Mouse (Mus musculus): ENCODE data around the gene Pakap. TPM values are rescaled to one million over a fixed set of nuclear protein-coding genes. Genes with fewer than 3 reads are reported as not detected.

Gene Pakap
- total RNA-seq, 2 experiments from 2014 or later: not detected

DNA sequence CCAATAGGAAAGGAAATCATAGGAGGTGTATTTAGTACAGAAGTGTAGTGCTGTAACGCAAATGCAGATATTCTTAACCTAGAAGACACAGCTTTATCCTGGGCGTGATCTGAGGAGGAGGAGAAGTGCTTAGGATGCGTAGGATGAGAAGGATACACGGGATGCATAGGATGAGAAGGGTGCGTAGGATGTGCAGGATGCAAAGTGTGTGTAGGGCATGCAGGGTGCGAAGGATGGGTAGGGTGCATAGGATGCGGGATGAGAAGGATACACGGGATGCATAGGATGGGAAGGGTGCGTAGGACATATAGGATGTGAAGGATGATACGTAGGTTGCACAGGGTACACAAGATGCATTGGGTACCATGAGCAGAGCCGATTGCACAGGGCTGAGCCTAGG, 129.0 kb downstream of the Pakap start:
- ATAC-seq (replicated peaks; ENCODE audit: low FRiP score, poor library complexity, severe bottlenecking): no peak

DNA sequence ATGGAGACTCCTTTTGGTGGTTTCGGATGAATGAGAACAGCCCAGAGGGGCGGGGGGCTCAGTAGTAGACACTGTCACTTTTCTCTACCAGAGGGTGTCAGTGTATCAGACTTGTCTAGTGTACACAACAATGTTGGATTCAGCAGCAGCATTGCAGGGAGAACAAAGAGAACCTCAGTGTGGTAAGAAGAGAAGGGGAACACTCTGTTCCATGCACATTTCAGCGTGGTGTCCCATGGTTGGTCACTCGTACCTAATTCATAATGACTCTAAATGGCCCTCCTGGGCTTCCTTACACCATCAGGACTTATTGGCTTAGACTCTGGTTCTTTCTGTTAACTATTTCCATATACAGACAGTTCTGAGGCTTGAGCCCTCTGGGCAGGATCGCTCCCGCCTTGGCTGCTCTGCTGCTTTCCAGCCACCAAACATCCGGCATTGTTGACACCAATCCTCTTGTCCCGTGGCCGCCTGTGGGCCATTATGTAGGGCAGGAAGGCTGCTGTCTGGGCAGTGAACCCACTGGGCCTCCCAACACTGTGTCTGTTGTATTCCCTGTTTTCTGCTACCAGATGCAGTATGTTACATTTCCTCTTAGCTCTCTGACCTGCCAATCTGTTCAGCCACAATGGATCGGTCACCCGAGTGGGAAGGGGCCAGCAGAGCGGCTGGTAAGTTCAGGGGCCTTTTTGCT, 130.1 kb downstream of the Pakap start:
- ATAC-seq (replicated peaks; ENCODE audit: low FRiP score, poor library complexity, severe bottlenecking): no peak

DNA sequence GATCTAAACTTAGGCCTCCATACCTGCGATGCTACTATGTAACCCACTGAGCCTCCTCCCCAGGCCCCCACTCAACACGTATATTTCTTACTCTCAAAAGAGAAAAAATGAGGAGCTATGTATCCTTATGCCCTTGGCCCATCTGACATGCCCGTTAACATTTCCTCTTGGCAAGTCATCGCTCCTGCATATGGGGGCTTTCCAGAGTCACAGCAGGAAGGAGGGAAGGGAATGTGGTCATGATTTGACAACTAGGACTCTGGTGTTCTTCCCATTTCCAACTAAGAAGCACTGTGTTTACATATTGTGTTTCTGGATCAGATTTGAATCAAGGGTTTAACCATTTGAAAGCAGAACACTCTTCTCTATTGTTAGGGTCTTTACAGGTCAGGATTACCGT, 133.6 kb downstream of the Pakap start:
- no peak for ATAC-seq (replicated peaks; ENCODE audit: low FRiP score, poor library complexity, severe bottlenecking)

DNA sequence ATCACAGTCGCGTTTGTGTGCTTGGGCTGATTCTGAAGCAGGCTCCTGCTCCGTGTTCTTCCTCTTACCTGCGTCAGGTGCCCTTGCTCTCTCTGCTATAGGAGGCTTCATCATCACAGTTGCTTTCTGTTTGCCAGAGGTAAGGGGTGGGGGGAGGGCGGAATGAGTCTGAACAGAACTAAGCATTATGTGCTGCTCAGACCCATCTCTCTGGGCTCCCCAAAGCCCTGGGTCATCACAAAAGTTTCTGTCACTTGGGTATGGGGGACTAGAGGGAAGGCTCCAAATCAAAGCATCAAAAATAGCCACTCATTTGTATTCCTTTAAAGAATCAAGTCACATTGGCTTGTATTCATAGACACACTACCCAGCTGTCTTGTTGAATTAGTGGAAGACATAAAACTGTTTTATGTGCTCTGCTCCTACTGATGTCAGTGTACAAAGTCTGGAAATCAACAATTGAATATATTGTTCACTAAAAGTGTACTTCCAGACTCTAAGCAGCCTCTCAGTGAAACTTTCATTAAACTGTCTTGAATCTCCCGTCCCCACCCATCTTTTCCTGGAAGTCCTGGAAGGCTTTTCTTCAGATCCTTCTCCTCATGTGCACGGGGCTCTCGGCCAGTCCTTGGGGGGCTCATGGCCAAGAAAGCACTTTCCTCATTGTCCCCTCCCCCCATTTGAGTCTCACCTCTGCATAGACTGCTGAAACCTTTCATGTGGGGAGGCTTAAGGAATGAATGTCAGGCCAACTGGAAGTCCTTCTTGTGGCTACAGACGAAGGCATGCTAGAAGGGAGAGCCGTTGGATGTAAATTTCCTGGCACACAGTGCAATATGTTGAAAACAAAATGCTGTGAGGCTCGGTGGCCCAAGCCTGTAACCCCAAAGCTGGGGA, 135.8 kb downstream of the Pakap start:
- no peak for ATAC-seq (replicated peaks; ENCODE audit: low FRiP score, poor library complexity, severe bottlenecking)

DNA sequence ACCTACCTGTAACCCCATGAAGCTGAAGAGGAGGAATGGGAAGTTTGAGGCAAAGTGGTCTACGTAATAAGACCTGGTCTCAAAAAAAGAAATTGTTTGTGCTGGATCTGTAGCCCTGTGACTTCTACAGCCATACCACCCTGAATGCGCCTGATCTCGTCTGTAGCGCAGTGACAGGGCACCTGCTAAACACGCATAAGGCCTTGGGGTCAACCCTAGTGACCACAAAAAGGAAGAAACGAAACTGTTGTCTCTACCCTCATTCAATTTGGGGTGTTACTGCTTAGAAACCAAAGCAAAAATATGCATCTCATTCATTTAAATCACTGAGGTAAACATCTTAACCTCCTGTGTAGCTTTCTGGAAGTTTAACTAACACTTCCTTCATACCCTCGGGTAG, 136.6 kb downstream of the Pakap start:
- ATAC-seq (replicated peaks; ENCODE audit: low FRiP score, poor library complexity, severe bottlenecking): no peak

DNA sequence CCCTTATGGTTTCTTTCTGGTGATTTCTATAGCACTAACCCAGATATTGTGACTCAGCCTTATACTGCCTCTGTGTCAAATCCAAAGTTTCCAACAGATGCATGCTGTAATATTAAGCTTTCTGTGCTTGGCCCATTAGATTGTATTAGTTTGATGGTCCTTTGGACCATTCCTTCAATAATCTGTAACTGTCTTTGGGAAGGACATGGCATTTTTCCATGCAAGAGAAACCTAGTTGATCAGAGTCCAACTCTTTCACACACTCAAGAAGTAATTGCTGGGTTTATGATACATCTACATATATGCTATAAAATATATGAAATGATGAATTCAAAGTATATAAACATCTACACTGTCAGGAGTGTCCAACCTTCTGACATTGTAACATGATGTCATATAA, 147.9 kb downstream of the Pakap start:
- ATAC-seq (replicated peaks; ENCODE audit: low FRiP score, poor library complexity, severe bottlenecking): no peak

DNA sequence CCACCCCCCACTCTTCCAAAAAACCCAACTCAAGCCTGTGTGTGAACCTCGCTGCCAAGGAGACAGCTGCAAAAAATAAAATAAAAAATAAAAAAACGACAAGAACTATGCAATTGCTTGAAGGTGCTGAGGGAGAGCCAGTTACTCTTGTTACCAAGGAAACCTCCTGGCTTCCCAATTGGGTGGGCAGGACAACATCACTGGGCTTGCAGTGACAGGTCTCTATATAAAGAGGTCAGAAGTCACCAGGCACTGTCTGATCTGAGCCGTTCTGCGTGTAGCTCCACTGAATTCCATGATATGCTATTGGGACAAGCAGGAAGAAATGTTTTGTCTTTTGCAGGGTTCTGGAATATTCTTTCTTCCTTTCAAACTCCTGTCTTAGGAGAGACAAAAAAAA, 148.8 kb downstream of the Pakap start:
- ATAC-seq (replicated peaks; ENCODE audit: low FRiP score, poor library complexity, severe bottlenecking): no peak

DNA sequence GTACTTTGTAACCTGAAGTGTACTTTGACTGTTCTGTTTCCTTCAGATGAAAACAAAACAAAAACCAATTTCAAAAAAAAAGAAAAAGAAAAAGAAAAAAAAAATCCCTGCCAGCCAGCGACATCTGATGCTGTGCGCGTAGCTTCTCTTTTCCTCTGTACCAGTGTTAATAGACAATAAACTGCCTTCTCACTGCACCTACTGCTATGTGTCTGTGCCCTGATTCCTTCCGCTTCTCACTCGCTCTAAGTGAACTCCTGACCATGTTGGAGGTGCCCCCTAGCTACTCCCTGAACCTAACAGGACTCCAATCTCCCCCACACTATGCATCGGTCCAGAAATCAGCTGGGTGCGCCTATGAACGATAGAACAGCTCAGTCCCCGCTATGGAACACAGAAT, 149.4 kb downstream of the Pakap start, which contains the start of gene Akap2:
Akap2 (plus strand) TSS at position 304 of the 400 bp plus-strand sequence.
- no peak for ATAC-seq (replicated peaks; ENCODE audit: low FRiP score, poor library complexity, severe bottlenecking)

DNA sequence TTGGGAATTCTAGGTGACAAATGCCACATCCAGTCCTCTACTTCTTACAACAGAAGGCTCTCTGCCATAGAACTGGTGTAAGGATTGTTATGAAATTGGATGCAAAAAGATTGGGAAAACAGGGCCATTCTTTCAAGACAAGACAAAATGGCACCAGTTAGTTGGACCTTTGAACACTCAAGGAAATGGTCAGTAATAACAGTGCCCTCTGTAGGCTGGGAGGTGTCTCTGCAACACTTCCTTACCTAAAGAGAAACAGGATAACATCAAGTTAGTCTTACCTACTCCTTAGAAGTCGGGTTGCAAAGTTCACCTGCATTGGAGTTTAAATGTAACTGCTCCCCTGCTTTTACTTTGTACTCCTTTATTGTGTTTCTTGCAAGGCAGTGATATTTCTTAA, 151.4 kb downstream of the Pakap start:
- ATAC-seq (replicated peaks; ENCODE audit: low FRiP score, poor library complexity, severe bottlenecking): no peak

DNA sequence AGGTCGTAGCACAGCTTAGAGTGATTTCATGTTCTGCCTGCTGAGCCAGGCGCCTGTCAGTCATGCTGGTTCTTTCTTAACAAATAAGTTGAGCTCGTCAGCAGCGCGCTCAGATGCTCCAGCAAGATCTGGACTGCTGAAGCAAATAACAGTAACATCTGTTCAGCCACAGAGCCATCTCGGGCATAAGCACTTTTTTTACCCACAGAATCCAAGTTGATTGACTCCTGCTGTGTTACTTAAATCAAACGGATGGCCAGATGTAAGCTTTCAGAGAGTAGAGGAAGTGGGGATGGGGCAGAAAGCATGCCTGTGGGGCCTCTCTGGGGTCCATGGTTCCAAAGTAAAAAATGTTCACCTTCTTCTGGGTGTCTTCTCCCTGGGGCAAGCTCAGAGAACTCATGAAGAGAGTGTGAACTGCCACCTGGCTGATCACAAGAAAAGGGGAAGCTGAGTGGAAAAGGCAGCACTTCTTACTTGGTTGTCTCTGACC, 152.9 kb downstream of the Pakap start:
- no peak for ATAC-seq (replicated peaks; ENCODE audit: low FRiP score, poor library complexity, severe bottlenecking)

DNA sequence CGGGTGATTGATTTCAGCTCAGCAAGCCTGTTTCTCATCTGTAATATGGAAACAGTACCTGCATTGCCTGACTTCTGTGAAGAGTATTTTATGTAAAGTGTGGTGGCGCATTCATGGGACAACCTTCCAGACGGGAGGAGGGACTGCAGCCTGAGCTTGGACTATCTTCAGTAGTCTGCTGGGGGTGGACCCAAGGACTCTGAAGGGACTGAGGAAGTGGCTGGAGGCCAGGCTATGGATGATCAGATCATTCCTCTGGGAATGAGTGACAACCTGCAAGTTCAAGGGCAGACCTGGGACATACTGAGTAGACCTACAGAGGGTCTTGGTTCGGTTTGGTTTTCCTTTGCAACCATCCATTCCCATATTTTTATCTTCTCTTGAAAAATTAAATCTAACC, 154.3 kb downstream of the Pakap start:
- ATAC-seq (replicated peaks; ENCODE audit: low FRiP score, poor library complexity, severe bottlenecking): no peak

DNA sequence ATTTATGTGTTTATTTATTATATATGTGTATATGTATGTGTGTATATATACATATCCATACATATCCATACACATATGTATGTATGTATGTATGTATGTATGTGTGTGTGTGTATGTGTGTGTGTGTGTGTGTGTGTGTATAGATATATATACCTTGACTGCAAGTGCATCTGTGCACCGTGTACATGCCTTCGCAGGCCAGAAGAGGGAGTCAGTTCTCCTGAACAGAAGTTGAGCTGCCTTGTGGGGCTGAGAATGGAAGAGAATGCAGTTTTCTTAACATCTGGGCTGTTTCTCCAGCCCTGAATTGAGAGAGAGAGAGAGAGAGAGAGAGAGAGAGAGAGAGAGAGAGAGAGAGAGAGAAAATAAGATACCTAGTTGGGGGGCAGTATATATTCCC, 155.7 kb downstream of the Pakap start:
- no peak for ATAC-seq (replicated peaks; ENCODE audit: low FRiP score, poor library complexity, severe bottlenecking)

DNA sequence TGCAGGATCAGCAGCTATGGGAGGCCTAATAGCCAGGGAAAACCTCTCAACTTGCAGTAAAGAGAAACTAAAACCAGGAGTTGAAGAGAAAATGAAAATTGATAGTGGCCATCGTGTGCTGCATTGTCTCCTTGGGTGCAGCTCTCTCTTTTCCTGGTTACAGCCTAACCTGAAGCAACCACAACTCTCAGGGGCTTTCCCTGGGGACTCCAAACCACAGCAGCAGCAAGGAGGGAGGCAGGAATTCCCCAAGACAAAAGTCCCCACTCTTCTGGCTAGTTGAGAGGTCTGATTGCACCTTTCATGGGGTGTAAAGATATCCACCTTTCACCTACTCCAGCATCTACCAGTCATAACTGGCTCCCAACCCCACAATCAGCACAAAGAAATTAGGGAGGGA, 157.6 kb downstream of the Pakap start:
- no peak for ATAC-seq (replicated peaks; ENCODE audit: low FRiP score, poor library complexity, severe bottlenecking)

DNA sequence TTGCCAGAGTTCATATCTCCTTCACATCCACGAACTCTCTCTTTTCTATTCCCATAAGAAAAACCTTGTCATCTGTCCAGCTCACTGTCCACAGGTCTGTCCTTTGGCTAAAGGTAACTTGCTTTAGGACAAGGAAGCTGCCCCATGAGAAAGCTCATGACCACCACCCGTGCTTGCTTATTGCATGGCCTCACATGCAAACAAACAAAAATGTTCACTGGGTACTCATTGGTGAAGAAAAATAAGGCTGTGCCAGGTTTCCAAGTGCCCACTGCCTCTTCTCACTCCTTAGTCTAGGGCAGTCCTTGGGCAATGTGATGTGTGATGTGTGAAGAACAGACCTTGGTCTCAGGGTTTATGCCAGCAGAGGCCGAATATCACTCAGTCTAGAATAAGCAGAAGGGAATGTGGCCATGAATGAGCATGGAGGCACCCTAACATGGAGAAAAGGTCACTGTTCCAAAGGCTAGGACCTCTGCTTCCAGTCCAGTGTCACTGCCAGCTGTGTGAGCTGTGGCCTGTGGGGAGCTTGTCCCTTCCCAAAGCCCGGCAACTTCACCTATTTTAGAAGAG, 160.7 kb downstream of the Pakap start:
- ATAC-seq (replicated peaks; ENCODE audit: low FRiP score, poor library complexity, severe bottlenecking): no peak

DNA sequence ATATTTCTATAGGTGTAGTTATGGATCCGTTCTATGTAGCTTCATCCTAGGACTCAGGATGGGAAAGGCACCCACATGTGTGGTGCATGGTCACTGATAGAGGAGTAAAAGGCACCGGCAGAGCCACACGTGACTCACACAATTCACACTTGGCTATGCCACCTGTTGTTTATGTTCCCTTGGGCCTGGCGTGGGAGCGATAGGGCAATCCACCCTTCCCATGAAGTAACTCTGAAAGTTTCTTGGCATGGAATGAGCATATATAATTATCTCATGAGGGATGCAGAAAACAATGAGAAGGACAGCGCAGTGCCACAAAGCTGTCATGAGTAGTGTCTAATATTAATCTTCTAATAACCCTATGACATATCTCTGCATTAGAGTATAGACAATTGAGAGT, 162.1 kb downstream of the Pakap start:
- no peak for ATAC-seq (replicated peaks; ENCODE audit: low FRiP score, poor library complexity, severe bottlenecking)

DNA sequence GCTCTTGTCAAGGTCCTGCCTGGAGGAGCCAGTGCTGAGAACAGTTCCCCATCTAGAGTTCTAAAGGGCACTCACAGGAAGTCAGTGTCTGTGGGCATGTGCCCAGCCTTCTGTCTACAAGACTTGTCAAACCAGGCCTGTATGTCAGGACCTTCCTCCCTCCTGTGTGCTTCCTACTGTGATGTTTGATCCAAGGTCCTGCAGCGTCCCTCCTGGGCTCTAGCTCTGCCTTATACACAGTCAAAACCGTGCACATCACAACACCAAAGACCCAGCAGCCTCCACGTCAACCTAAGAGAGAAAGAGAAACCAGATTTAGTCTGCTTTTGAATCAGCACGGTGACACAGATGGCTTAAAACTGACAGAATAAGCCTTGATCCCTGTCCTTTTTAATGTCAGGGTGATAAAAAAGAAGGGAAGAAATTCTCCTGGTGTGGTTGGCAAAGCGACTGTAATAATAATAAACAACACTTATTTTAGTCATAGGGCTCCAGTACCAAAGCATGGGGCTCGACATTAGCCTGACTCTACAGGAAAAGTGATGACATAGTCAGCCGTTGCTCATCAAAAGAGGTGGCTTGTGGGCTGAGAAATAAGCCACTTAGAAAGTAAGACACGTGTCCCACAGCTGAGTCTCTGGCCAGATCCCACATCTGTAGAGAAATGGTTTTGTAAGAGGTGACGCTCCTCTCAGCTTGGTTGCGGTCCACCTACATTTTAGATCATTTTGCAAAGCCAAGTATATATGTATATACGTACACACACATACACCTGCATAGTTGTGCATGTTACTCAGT, 163.0 kb downstream of the Pakap start:
- no peak for ATAC-seq (replicated peaks; ENCODE audit: low FRiP score, poor library complexity, severe bottlenecking)

DNA sequence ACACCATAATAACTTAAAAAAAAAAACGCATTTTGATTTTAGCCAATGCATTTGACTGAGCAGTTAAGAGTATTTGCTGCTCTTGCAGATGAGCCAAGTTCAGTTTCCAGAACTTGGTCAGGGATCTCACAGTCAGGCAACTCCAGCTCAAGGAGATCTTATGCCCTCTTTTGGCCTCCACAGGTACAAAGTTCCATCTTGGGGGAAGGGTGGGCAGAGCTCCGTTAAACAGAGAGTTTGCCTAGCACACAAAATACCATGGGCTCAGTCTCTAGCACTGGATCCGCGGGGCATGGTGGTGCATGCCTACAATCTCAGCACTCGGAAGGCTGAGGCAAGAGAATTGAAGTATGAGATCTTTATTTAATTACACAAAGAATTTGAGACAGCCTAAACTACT, 164.4 kb downstream of the Pakap start:
- ATAC-seq (replicated peaks; ENCODE audit: low FRiP score, poor library complexity, severe bottlenecking): no peak

DNA sequence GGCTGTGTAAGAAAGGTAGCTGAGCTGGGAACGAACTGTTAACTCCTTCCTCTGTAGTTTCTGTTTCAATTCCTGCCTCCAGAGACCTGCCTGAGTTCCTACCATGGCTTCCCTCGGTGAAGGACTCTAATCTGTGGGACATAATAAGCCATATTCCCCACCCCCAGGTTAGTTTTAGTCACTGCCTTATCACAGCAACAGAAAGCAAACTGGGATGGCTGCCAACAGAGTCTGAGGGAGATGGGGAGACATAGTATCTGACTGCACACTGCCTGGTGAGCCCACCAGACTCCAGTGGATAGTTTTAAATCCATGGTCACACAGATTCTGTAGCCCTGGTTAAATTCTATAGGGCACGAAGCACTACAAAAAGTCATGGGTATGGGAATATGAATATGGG, 165.5 kb downstream of the Pakap start:
- ATAC-seq (replicated peaks; ENCODE audit: low FRiP score, poor library complexity, severe bottlenecking): no peak

DNA sequence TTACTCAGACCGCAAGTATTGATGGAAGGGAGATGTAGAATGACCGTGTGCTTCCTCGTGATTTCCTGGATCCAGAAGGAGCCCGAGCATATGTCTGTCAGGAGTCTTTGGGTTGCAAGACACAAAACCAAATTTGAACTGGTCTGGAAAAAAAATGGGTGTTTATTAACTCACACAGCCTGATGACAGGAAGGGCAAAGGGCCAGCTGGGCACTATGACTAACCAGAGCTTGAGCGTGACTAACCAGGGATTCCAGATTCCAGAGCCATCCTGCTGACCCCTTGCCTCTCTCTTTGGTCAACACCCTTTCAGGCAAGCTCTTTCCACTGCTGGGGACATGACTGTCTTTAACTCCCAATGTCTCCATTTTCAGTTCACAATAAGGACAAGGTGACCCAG, 167.4 kb downstream of the Pakap start:
- no peak for ATAC-seq (replicated peaks; ENCODE audit: low FRiP score, poor library complexity, severe bottlenecking)
